Mouse (Mus musculus) mature B cell (primary cell): ENCODE results near the gene Ccdc73.
"Not testable (repeated sequence)": the region's sequence is repeated elsewhere in the genome, so short reads cannot be mapped to it uniquely, and the experiment has no call there.

ENCODE experiments used
- in situ Hi-C: fragments of 300-500 bp; cut with MboI; formaldehyde crosslinking; loops from 2 replicates; pipeline ENCODE4 v1.14.3; 2019

Gene Ccdc73

DNA sequence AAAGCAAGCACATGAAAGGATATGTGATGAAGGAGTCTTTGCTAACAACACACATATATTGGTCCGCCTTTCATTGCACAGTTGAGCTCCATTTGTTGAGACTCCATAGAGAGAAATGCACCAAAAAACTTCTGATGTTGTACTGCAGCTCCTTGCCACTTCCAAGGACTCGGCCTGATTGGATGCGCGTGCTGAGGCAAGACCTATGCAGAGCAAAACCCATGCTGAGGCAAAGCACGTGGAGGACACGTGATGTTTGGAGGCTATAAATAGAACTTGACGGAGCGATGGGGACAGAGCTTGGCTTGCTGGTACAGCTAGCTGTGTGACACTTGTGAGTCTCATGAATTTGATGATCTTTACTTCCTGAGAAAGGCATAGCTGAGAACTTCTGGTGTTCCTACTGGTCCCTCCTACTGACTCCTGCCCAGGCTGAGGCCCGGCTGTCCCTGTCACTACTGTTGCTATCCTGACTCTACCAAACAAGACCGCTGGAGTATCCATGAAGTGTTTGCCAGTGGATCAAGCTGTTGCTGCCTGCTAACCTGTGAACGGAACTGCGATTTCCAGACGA, at the start of gene Ccdc73:
Ccdc73 (plus strand) TSS at position 524 of the 574 bp plus-strand sequence.
- in situ Hi-C loops, result no loop called here

- in situ Hi-C loops, result not testable (repeated sequence)
These were observed 48.8 kb upstream of the Ccdc73 start for GRCm38 (mm10) chr2:104818763-104819162.

GRCm38 (mm10) chr2:104826191-104826590, 41.4 kb upstream of the Ccdc73 start:
- in situ Hi-C loops, result no loop called here

- in situ Hi-C loops, result no loop called here
These were observed 35.1 kb upstream of the Ccdc73 start for GRCm38 (mm10) chr2:104832486-104832885.

DNA sequence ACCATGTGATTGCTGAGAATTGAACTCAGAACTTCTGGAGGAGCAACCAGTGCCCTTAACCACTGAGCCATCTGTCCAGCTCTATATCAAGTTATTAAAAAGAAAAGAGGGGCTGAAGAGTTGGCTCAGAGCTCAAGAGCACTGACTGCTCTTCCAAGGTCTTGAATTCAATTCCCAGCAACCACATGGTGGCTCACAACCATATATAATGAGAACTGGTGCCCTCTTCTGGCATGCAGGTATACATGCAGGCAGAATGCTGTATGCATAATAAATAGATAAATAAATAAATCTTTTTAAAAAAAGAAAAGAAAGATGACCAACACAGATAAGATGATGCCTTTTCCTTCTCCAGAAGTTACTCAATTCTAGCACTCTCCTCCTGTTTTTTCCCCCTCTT, 26.6 kb upstream of the Ccdc73 start:
- in situ Hi-C loops, result no loop called here

DNA sequence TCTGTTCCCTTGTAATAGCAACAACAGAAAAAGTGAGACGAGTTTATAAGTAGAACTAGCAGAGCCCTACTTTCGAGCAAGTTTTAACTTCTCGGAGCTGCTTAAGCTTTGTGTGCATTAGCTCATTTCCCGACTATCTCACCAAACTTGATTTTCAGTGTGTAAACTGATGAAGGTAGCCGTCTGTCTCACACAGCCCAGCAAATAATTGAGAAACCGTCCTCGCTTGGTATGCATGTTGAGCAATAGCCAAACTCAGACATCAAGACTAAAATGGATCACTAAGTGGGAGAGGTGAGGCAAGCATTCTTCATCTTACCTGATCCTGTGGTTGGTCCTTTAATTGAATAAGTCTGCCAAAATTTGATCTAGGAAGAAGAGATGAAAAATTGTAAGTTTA, 25.9 kb upstream of the Ccdc73 start:
- in situ Hi-C loops, result no loop called here

- in situ Hi-C loops, result no loop called here
These were observed 25.0 kb upstream of the Ccdc73 start for GRCm38 (mm10) chr2:104842559-104842958.

GRCm38 (mm10) chr2:104846638-104847414, 20.8 kb upstream of the Ccdc73 start:
- in situ Hi-C loops, result no loop called here

DNA sequence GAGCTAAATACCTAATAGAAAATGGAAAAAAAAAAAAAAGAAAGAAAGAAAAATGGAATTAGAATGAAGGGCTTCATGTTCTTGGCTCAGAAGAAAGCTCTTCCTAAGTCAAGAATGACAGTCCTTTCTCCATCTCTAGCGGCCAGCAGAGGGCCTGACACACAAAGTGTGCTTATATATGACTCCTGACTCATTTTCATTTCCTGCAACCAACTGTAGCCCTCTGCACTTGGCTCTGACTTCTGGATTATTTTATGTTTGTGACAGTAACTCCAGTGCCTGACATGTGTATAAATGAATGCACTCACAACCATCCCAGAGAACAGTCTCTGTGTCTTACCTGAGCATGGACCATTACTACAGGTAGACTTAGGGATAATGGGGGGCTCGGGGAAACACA, 20.0 kb upstream of the Ccdc73 start:
- in situ Hi-C loops, result no loop called here

DNA sequence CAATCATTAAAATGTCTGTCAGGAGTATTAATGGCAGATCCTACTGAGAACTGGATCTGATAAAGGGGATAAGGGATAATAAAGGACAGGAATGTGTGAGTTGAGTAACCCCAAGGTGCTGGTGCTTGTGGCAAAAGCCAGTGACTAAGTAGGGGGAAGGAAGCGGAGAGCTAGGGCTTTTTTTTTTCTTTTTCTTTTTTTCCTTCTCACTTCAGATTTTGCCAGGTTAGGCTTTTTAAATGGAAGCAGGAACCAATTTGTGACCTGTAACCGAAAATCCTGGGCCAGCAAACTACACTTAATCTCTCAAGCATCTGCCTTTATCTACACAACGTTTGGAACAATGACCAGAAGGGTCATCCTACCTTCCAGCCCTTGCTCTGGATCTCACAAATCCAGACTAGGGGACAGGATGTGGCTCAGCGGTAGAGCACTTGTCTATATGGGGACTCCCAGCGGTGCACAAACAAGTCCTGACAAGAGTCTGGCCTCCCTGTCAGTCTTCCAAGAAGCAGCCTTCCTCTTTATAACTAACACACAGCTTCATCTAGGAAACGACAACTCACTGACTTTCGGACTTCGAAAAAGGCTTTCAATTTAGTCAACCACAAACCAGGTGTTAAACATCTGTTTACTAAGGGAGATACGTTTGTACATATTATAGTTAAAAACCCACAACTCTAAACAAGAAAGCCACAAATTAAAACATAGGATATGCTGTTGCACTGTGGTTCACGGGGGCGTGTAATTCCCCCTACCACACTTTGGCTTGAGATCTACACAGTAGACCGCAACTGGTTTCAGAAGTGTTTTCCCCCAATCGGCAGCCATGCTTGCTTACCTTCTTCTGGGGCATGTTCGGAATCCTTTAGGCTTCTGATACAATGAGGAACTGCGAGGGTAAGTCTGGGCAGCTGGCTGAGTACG, 19.1 kb upstream of the Ccdc73 start:
- in situ Hi-C loops, result no loop called here

DNA sequence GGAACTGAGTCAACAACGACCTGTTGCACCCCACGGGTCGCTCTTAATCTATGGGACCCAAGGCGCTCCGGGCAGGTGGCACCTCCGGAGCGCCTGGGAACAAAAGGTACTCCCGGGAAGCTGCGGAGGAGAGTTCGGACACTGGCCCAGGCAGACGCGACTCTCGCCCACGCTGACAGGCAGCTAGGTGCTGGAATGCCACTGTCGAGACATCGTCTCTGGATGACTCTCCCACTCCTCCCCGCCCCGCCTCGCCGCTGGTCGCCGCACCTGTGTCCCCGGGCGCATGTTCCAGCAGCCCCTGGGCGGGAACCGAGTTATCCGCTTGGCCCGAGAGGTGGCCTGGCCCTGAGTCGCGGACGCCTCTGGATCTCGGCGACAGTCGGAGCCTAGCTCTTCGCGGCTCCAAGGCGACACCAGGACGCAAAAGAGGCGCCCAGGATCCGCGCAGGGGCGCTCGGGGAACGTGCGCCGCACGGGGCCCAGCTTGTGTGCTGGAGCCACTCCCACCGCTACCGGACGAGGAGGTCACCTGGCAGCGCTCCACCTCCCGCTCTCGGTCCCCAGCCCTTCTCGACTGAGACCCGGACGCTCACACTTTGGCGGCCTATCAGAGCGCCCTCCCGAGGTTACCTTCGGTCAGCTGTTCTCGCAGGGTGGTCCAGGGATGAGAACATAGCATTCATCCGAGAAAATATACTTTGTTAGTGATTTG, 18.2 kb upstream of the Ccdc73 start, which contains the start of gene Prrg4:
Prrg4 (minus strand) TSS at position 601 of the 715 bp plus-strand sequence.
- in situ Hi-C loops, result no loop called here

DNA sequence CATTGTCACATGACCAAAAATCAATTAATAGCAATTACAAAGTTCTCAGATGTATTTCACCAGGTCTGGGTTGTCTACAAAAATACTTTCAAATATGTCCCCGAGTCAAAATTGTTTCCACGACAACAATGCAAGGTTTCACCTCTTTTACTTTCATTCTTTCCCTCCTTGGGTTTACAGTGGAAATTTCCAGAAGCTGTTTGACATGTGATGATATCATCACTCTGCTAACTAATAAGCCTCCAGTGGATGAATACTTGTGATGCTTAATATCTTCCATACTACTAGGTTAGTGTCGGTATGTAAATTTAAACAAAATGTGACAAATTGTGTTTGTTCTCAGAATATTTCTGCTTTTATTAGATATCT, 17.6 kb upstream of the Ccdc73 start:
- in situ Hi-C loops, result no loop called here

GRCm38 (mm10) chr2:104851686-104852085, 15.9 kb upstream of the Ccdc73 start:
- in situ Hi-C loops, result no loop called here

- in situ Hi-C loops, result no loop called here
These were observed 15.1 kb upstream of the Ccdc73 start for GRCm38 (mm10) chr2:104852546-104852945.

DNA sequence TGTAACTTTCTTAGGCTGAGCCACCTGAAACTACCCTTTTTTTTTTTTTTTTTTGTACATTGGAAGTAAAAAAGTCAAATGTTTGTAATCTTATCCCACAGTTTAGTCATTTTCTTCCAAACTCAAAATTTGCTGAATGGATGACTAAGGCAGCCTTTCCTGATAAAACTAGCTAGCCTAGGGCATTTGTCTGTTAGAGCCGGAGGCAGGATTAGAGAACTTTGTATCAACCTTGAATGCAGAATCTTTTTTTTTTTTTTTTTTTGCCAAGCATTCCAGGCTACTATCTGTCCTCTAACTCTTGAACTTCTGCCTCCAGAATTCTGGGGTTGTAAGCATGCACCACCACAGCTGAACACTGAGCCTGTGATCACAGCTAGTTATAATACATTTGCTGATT, 12.8 kb upstream of the Ccdc73 start:
- in situ Hi-C loops, result no loop called here

GRCm38 (mm10) chr2:104855732-104856131, 11.9 kb upstream of the Ccdc73 start:
- in situ Hi-C loops, result no loop called here

DNA sequence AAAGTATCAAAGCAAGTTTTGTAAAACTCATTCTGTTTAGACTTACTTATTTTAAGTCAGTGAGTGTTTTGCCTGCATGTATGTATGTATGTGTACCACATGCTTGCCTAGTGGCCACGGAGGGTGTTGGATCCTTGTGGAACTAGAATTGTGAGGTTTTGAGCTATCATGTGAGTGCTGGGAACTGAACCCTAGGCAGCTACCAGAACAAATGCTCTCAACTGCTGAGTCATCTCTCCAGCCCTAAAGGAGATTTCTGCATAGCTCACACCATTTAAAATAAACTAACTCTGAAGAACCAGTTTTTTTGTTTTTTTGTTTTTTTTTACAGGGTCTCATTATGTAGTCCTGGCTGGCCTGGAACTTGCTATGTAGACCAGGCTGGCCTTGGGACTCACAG, 11.4 kb upstream of the Ccdc73 start:
- in situ Hi-C loops, result no loop called here

DNA sequence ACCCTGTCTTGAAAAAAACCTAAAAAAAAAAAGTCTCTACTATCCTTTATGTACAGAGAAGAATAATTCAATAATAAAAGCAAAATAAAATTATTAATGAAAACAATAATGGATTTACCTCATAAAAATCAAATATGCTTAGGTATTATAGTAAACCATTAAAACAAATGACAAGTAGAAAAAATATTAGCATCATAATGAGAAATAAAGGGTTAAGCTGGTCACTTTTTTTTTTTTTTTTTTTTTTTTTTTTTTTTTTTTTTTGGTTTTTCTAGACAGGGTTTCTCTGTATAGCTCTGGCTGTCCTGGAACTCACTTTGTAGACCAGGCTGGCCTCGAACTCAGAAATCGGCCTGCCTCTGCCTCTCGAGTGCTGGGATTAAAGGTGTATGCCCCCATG, 9.5 kb upstream of the Ccdc73 start:
- in situ Hi-C loops, result not testable (repeated sequence)

GRCm38 (mm10) chr2:104859060-104859459, 8.5 kb upstream of the Ccdc73 start:
- in situ Hi-C loops, result no loop called here

DNA sequence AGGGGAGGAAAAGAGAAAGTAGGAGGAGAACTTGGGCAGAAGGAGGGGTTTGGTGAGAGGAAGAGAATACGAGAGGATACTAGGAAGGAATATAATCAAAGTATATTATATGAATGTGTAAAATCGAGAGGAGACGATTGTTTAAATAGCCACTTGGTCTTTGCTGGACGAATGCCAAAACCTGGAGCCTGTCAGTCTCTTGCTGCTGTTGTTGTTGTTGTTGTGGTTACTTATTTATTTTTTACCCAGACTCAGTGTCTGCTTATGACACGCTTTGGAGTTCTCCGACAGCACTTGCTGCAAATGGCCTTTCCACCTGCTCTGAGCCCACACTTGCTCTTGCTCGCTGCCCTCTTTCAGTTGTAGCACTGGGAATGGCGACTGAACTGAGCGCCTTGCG, 7.2 kb upstream of the Ccdc73 start:
- in situ Hi-C loops, result no loop called here

GRCm38 (mm10) chr2:104864176-104864860, 3.3 kb upstream of the Ccdc73 start:
- in situ Hi-C loops, result no loop called here
